Mouse (Mus musculus) MEL (cell line): ENCODE measurements at regions not wholly inside any gene's neighbourhood (a gene's known extent, or its start where the extent isn't known, plus 50 kb on each side); places are given as distances from the start of the nearest gene placed in this dataset.

ENCODE experiments used
- DNase-seq: peaks from one replicate; pipeline ENCODE4 v3.0.0; 2011; ENCODE audit warnings: low read depth, low spot score
- H3K27ac ChIP-seq: 2 replicates; pipeline ENCODE4 v1.5.1; 2012; ENCODE audit warnings: low read depth, mild to moderate bottlenecking, control low read depth, low read length, moderate library complexity; ENCODE audit not compliant: control insufficient read depth
- H3K27me3 ChIP-seq, 2 experiments: fragments of 150-350 bp in 1 of 2; sonication (generic) in 1 of 2; 2 replicates each; pipeline ENCODE4 v1.6.1; 2012; ENCODE audit warnings: low read length in 2 of 2, mild to moderate bottlenecking in 2 of 2, improper control_type of control experiment in 1 of 2, moderate library complexity in 1 of 2; ENCODE audit not compliant: insufficient read depth in 2 of 2, control insufficient read depth in 1 of 2
- H3K36me3 ChIP-seq, 2 experiments: 2 replicates each; pipeline ENCODE4 v1.6.1; 2012 to 2014; ENCODE audit warnings: low read length in 2 of 2, improper control_type of control experiment in 1 of 2, inconsistent platforms in 1 of 2, mild to moderate bottlenecking in 1 of 2; ENCODE audit not compliant: insufficient read depth in 2 of 2, control insufficient read depth in 1 of 2
- H3K4me1 ChIP-seq, 2 experiments: fragments of 150-350 bp in 1 of 2; sonication (generic) in 1 of 2; 2 replicates each; pipeline ENCODE4 v1.6.1; 2012; ENCODE audit warnings: low read length in 2 of 2, improper control_type of control experiment in 1 of 2, mild to moderate bottlenecking in 1 of 2; ENCODE audit not compliant: insufficient read depth in 2 of 2, control insufficient read depth in 1 of 2
- H3K4me3 ChIP-seq, 2 experiments: fragments of 150-350 bp in 1 of 2; sonication (generic) in 1 of 2; 2 replicates each; pipeline ENCODE4 v1.5.1; 2012; ENCODE audit warnings: low read depth in 2 of 2, low read length in 2 of 2, mild to moderate bottlenecking in 2 of 2, moderate library complexity in 2 of 2, control low read depth in 1 of 2, improper control_type of control experiment in 1 of 2; ENCODE audit not compliant: control insufficient read depth in 1 of 2, insufficient read depth in 1 of 2
- H3K79me2 ChIP-seq: 2 replicates; pipeline ENCODE4 v1.6.1; 2012; ENCODE audit warnings: mild to moderate bottlenecking, low read length, moderate library complexity; ENCODE audit not compliant: control insufficient read depth, poor library complexity, insufficient read depth
- H3K9ac ChIP-seq: 2 replicates; pipeline ENCODE4 v1.6.1; 2012; ENCODE audit warnings: low read depth, mild to moderate bottlenecking, control low read depth, low read length, moderate library complexity; ENCODE audit not compliant: control insufficient read depth, poor library complexity, severe bottlenecking
- H3K9me3 ChIP-seq: fragments of 150-350 bp; sonication (generic); replicated peaks from 2 replicates; pipeline ENCODE4 v1.6.1; 2012; ENCODE audit warnings: mild to moderate bottlenecking, low read length, improper control_type of control experiment, moderate library complexity; ENCODE audit not compliant: insufficient read depth
- CHD1 ChIP-seq: IDR thresholded peaks from 2 replicates; pipeline ENCODE4 v1.6.1; 2012; ENCODE audit warnings: low read depth, mild to moderate bottlenecking, inconsistent platforms, low read length, improper control_type of control experiment
- CHD2 ChIP-seq: IDR thresholded peaks from 2 replicates; pipeline ENCODE4 v1.6.1; 2011; ENCODE audit warnings: low read length, improper control_type of control experiment
- CTCF ChIP-seq, 3 experiments: IDR thresholded peaks in 2 of 3; conservative IDR thresholded peaks in 1 of 3; 2 replicates each; pipeline ENCODE4 v1.5.1; 2011 to 2012; ENCODE audit warnings: low read length in 3 of 3, low read depth in 2 of 3, mild to moderate bottlenecking in 2 of 3, improper control_type of control experiment in 1 of 3, inconsistent platforms in 1 of 3, mixed read lengths in 1 of 3, moderate library complexity in 1 of 3; ENCODE audit not compliant: control insufficient read depth in 1 of 3, insufficient read depth in 1 of 3, poor library complexity in 1 of 3, severe bottlenecking in 1 of 3
- E2F4 ChIP-seq: IDR thresholded peaks from 2 replicates; pipeline ENCODE4 v1.6.1; 2011; ENCODE audit warnings: low read depth, low read length, improper control_type of control experiment, borderline replicate concordance
- ELF1 ChIP-seq: IDR thresholded peaks from 2 replicates; pipeline ENCODE4 v1.6.1; 2014; ENCODE audit warnings: low read depth, mild to moderate bottlenecking, inconsistent platforms, low read length, improper control_type of control experiment, moderate library complexity
- EP300 ChIP-seq, 2 experiments: IDR thresholded peaks; 2 replicates each; pipeline ENCODE4 v1.6.1; 2011; ENCODE audit warnings: improper control_type of control experiment in 2 of 2, low read length in 2 of 2, low read depth in 1 of 2, mild to moderate bottlenecking in 1 of 2
- GABPA ChIP-seq: IDR thresholded peaks from 2 replicates; pipeline ENCODE4 v1.6.1; 2012; ENCODE audit warnings: low read depth, mild to moderate bottlenecking, inconsistent platforms, low read length, improper control_type of control experiment, moderate library complexity
- HCFC1 ChIP-seq: IDR thresholded peaks from 2 replicates; pipeline ENCODE4 v1.6.1; 2012; ENCODE audit warnings: low read depth, mild to moderate bottlenecking, inconsistent platforms, low read length, improper control_type of control experiment, moderate library complexity
- JUND ChIP-seq: IDR thresholded peaks from 2 replicates; pipeline ENCODE4 v1.6.1; 2011; ENCODE audit warnings: low read depth, mild to moderate bottlenecking, improper control_type of control experiment, low read length
- KAT2A ChIP-seq: conservative IDR thresholded peaks from 2 replicates; pipeline ENCODE4 v1.6.1; 2012; ENCODE audit warnings: low read depth, low read length, improper control_type of control experiment, inconsistent platforms
- MAFK ChIP-seq: IDR thresholded peaks from 2 replicates; pipeline ENCODE4 v1.6.1; 2011; ENCODE audit warnings: low read depth, mild to moderate bottlenecking, low read length, improper control_type of control experiment, borderline replicate concordance
- MEF2A ChIP-seq: IDR thresholded peaks from 2 replicates; pipeline ENCODE4 v1.6.1; 2014; ENCODE audit warnings: low read depth, mild to moderate bottlenecking, inconsistent platforms, low read length, improper control_type of control experiment; ENCODE audit not compliant: poor library complexity, insufficient replicate concordance, severe bottlenecking; ENCODE audit errors: extremely low read depth
- MYB ChIP-seq: IDR thresholded peaks from 2 replicates; pipeline ENCODE4 v1.6.1; 2011; ENCODE audit warnings: mild to moderate bottlenecking, low read depth, low read length, improper control_type of control experiment
- POLR2A ChIP-seq, 2 experiments: IDR thresholded peaks; 2 replicates each; pipeline ENCODE4 v1.6.1; 2011 to 2012; ENCODE audit warnings: low read length in 2 of 2, mild to moderate bottlenecking in 2 of 2, control low read depth in 1 of 2, improper control_type of control experiment in 1 of 2, low read depth in 1 of 2, moderate library complexity in 1 of 2; ENCODE audit not compliant: control insufficient read depth in 1 of 2, insufficient read depth in 1 of 2, poor library complexity in 1 of 2
- POLR2AphosphoS2 ChIP-seq: IDR thresholded peaks from 2 replicates; pipeline ENCODE4 v1.6.1; 2011; ENCODE audit warnings: low read length, improper control_type of control experiment
- RCOR1 ChIP-seq: IDR thresholded peaks from 2 replicates; pipeline ENCODE4 v1.6.1; 2012; ENCODE audit warnings: low read depth, mild to moderate bottlenecking, inconsistent platforms, low read length, improper control_type of control experiment
- SIN3A ChIP-seq: IDR thresholded peaks from 2 replicates; pipeline ENCODE4 v1.6.1; 2012; ENCODE audit warnings: low read length, improper control_type of control experiment, inconsistent platforms
- TBP ChIP-seq: IDR thresholded peaks from 2 replicates; pipeline ENCODE4 v1.8.0; 2011; ENCODE audit warnings: low read depth, low read length, improper control_type of control experiment
- TCF12 ChIP-seq: IDR thresholded peaks from 2 replicates; pipeline ENCODE4 v1.6.1; 2014; ENCODE audit warnings: low read depth, mild to moderate bottlenecking, inconsistent platforms, low read length, improper control_type of control experiment, moderate library complexity
- UBTF ChIP-seq: IDR thresholded peaks from 2 replicates; pipeline ENCODE4 v1.6.1; 2012; ENCODE audit warnings: low read depth, mild to moderate bottlenecking, inconsistent platforms, low read length, improper control_type of control experiment, moderate library complexity, borderline replicate concordance; ENCODE audit not compliant: insufficient read depth

DNA sequence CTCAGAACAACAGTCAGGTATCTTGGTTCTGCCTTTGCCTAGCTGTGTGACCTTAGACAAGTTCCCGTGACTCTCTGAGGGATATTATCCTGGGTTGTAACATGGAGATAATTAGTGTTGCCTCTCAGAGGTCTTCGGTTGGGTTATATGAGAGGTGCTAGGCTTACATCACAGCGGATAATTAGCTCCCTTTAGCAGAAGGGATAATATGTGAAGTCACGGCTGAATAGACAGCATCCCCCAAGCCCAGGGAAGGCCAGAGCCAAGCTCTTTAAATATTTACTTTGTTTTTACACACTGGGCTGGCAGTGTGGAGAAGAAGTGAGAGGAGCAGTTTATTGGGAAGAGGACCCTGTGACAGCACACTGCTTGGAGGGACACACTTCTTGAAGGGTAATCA, 299.9 kb downstream of the Ptpru start:
- Histone ChIP-seq H3K9ac (no peak overlapping the region), H3K27me3 (no peaks in the 10 kb centered on the region), H3K79me2 (no peaks in the 10 kb centered on the region), H3K27ac (no peak overlapping the region), H3K4me3 (no peak overlapping the region), H3K36me3 (no peaks in the 10 kb centered on the region), H3K4me1 (no peaks in the 10 kb centered on the region), H3K9me3 (no peaks in the 10 kb centered on the region)
- no peak for TF ChIP-seq CHD1
- TF ChIP-seq HCFC1, result no peak
- no peak for TF ChIP-seq TBP
- TF ChIP-seq MEF2A, result no peak
- TF ChIP-seq ELF1, result no peak
- TF ChIP-seq SIN3A, result no peak
- TF ChIP-seq JUND, result no peak
- no peak for TF ChIP-seq UBTF
- no peak for TF ChIP-seq EP300 (IDR thresholded peaks at IDR 0.05; ENCODE audit: low read depth in 1 of 2, low read length in 2 of 2)
- no peak for TF ChIP-seq POLR2A (IDR thresholded peaks at IDR 0.05; ENCODE audit: control insufficient read depth in 1 of 2, insufficient read depth in 1 of 2, low read depth in 1 of 2, low read length in 2 of 2, poor library complexity in 1 of 2)
- no peak for TF ChIP-seq MYB
- TF ChIP-seq GABPA, result no peak
- TF ChIP-seq POLR2AphosphoS2, result no peak
- TF ChIP-seq E2F4, result no peak
- no peak for TF ChIP-seq CTCF (IDR thresholded peaks at IDR 0.05 in 2 of 3, conservative IDR thresholded peaks at IDR 0.05 in 1 of 3; ENCODE audit: control insufficient read depth in 1 of 3, insufficient read depth in 1 of 3, low read depth in 2 of 3, low read length in 3 of 3, poor library complexity in 1 of 3, severe bottlenecking in 1 of 3)
- no peak for TF ChIP-seq RCOR1
- no peak for TF ChIP-seq CHD2
- no peak for DNase-seq

GRCm38 (mm10) chr4:131546422-131547200, 291.5 kb downstream of the Ptpru start:
- DNase-seq, result no peak
- no peaks in the 10 kb centered on the region for H3K79me2 ChIP-seq
- H3K27me3 ChIP-seq, result no peaks in the 10 kb centered on the region
- TF ChIP-seq MAFK, result no peak
- no peak for TF ChIP-seq SIN3A
- no peak for TF ChIP-seq TBP
- TF ChIP-seq TCF12, result no peak
- TF ChIP-seq KAT2A, result no peak
- no peak for TF ChIP-seq CHD2
- no peaks in the 10 kb centered on the region for H3K9me3 ChIP-seq
- no peak overlapping the region for H3K4me3 ChIP-seq
- no peaks in the 10 kb centered on the region for H3K36me3 ChIP-seq
- H3K4me1 ChIP-seq, result no peaks in the 10 kb centered on the region
- H3K27ac ChIP-seq, result no peak overlapping the region
- H3K9ac ChIP-seq, result no peak overlapping the region
